Mouse (Mus musculus): ENCODE data around the gene Pth2. TPM values are rescaled to one million over a fixed set of nuclear protein-coding genes. Genes with fewer than 3 reads are reported as not detected.

Gene Pth2
- polyA plus RNA-seq, 1 experiment, result not detected

DNA sequence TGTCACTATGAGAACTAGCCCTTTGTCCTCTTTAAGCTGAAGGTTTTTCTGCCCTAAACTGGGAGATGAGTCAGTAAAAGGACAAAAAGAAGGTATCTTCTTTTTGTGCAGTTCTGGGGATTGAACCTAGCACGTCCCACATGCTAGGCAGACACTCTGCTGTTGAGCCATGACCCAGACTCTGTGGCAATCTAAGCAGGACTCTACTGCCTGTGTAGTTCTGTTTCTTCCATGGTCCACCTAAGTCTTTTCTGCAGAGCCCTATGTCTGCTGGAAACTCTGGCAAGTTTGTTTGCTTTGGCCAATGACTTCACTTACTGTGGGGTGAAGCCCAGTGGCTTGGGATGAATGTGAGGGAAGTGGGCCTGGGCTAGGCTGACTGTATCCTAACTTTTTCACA lies 42.4 kb upstream of the Pth2 start:
- H3K4me1 ChIP-seq (ENCODE audit: control insufficient read depth, insufficient read depth, low read length), result peaks cover 5% of the 10 kb centered on the region; the same call in 1 of the 2 replicates
- 64% methylated on average over 1 of the region's 1 CpGs for WGBS
- TF ChIP-seq CTCF (IDR thresholded peaks at IDR 0.05; ENCODE audit: control insufficient read depth, insufficient read depth, low read length), result no peak
- TF ChIP-seq POLR2A (IDR thresholded peaks at IDR 0.05; ENCODE audit: borderline replicate concordance, control insufficient read depth, low read depth, low read length), result no peak
- H3K4me3 ChIP-seq (replicated peaks; ENCODE audit: control insufficient read depth, low read depth, low read length), result no peak overlapping the region
- H3K27ac ChIP-seq (ENCODE audit: control insufficient read depth, insufficient read depth, low read depth, low read length, poor library complexity), result no peak overlapping the region

DNA sequence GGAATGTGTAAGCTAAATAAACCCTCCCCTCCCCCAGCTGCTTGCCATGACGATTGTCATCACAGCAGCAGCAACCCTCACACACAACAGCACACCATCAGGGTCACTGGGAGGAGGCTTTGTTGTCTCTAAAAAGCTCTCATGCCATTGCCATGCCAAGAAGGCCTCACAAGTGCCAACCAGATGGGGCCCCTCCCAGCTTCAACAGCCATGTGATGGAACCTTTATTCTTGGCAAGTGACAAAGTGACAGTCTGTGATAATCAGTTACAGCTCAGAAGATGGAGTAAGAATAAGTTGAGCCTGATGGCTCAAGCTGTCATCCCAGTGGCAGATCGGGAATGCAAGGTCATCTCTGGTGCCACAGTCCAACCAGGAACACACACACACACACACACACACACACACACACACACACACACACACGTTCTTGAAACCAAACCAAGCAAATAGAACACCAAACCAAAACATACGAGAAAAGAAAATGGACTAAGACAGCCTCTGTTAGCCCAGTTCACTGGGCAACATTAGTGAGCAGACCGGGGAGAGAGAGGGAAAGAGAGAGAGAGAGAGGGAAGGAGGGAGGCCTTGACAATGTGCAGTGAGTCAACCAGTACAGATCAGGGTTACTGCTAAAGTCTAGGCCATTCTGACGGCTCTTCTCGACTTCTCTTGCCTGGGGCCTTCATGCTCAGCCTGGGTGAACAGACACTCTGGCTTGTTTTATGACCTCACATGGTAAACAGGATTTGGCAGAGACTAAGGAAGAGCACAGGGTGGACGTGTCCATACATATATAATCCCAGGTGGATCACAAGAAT lies 40.7 kb upstream of the Pth2 start:
- Histone ChIP-seq H3K27ac (ENCODE audit: control insufficient read depth, insufficient read depth, low read depth, low read length, poor library complexity) (no peak overlapping the region), H3K4me1 (ENCODE audit: control insufficient read depth, insufficient read depth, low read length) (peaks cover 5% of the 10 kb centered on the region; the same call in 1 of the 2 replicates), H3K4me3 (replicated peaks; ENCODE audit: control insufficient read depth, low read depth, low read length) (no peak overlapping the region)
- TF ChIP-seq CTCF (IDR thresholded peaks at IDR 0.05; ENCODE audit: control insufficient read depth, insufficient read depth, low read length) (no peak), POLR2A (IDR thresholded peaks at IDR 0.05; ENCODE audit: borderline replicate concordance, control insufficient read depth, low read depth, low read length) (no peak)
- WGBS, result 70% methylated on average over 8 of the region's 8 CpGs

DNA sequence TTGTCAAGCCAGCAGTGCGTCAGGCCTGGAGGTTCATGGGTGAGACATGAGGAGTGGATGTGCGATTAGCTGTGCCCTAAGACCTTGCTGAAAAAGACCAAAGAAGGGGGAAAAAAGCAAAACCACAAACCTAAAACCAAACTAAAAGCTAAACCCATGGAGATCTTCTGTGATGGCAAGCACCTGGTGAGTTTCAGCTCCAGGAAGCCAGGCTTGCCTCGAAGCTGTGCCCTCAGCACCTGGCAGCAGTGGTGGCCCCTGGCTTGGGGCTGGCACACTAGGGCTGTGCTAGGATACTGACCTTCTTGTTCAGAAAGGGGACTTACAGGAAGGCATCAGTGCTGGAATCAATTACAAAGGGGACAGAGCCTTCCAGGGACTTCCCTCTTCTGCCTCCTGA lies 39.5 kb upstream of the Pth2 start:
- no peak for TF ChIP-seq CTCF (IDR thresholded peaks at IDR 0.05; ENCODE audit: control insufficient read depth, insufficient read depth, low read length)
- no peak for TF ChIP-seq POLR2A (IDR thresholded peaks at IDR 0.05; ENCODE audit: borderline replicate concordance, control insufficient read depth, low read depth, low read length)
- no peak overlapping the region for H3K27ac ChIP-seq (ENCODE audit: control insufficient read depth, insufficient read depth, low read depth, low read length, poor library complexity)
- no peak overlapping the region for H3K4me3 ChIP-seq (replicated peaks; ENCODE audit: control insufficient read depth, low read depth, low read length)
- WGBS, result 71% methylated on average over 3 of the region's 3 CpGs
- peaks cover 2% of the 10 kb centered on the region; the same call in 1 of the 2 replicates for H3K4me1 ChIP-seq (ENCODE audit: control insufficient read depth, insufficient read depth, low read length)

DNA sequence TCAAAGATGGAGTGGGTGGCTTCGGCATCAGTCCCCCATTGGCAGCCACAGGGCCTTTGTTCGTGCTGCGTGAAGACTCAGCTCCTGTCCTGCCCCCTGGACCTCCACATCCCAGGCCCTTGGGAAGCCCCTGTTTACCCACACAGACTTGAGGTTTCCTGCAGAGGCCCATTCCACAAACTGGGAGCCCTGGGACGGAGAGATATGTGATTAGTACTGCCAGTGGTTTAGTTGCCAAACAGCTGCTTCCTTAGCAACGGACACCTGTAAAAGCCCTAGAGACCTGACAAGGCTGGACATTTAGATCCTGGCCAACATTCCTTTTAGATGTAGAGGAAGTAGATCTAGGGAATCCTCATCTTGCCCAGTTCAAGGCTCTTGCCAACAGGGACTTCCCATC lies 38.9 kb upstream of the Pth2 start:
- Histone ChIP-seq H3K4me3 (replicated peaks; ENCODE audit: control insufficient read depth, low read depth, low read length) (no peak overlapping the region), H3K4me1 (ENCODE audit: control insufficient read depth, insufficient read depth, low read length) (peaks cover 2% of the 10 kb centered on the region; the same call in 1 of the 2 replicates), H3K27ac (ENCODE audit: control insufficient read depth, insufficient read depth, low read depth, low read length, poor library complexity) (no peak overlapping the region)
- TF ChIP-seq POLR2A (IDR thresholded peaks at IDR 0.05; ENCODE audit: borderline replicate concordance, control insufficient read depth, low read depth, low read length), result no peak
- TF ChIP-seq CTCF (IDR thresholded peaks at IDR 0.05; ENCODE audit: control insufficient read depth, insufficient read depth, low read length), result no peak
- WGBS, result 78% methylated on average over 5 of the region's 5 CpGs

DNA sequence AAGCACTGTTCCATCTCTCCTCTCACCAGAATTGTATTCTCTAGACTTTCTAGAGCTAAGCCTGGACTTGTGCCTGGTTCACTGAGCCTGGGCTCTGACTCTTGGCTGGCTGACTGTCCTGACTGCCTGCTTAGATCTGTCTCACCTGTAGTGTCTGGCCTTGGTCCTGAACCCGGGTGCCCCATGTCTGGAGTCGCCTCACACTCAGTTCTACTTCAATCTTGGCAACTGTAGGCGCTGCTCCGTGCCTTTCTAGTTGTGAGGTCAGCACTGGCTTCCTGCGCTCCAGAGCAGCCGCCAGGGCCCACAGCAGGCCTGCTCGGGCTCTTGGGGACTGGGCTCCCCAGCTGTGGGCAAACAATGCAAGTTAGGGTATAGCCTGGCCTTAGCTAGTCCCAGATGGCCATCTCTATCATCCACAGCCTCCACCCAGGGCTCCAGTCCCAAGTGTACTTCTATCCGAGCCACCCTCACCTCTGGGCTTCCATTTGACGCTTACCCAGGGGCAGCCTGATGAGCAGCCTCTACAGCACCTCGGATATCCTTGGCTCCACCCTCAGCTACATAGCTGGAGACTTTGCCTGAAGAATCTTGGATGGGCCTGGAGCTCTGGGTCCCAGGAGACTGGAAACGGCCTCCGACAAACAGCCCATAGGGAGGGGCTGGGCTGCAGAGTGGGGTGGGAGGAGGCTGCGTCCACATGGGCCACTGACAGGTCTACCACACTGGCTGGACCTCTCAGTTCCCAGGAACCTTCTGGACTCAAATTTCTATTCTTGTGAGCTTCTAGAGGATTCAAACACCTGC lies 36.2 kb upstream of the Pth2 start:
- Histone ChIP-seq H3K4me3 (replicated peaks; ENCODE audit: control insufficient read depth, low read depth, low read length) (no peak overlapping the region), H3K27ac (ENCODE audit: control insufficient read depth, insufficient read depth, low read depth, low read length, poor library complexity) (no peak overlapping the region), H3K4me1 (ENCODE audit: control insufficient read depth, insufficient read depth, low read length) (no peaks in the 10 kb centered on the region)
- TF ChIP-seq POLR2A (IDR thresholded peaks at IDR 0.05; ENCODE audit: borderline replicate concordance, control insufficient read depth, low read depth, low read length) (no peak), CTCF (IDR thresholded peaks at IDR 0.05; ENCODE audit: control insufficient read depth, insufficient read depth, low read length) (no peak)
- WGBS, result 92% methylated on average over 13 of the region's 13 CpGs

DNA sequence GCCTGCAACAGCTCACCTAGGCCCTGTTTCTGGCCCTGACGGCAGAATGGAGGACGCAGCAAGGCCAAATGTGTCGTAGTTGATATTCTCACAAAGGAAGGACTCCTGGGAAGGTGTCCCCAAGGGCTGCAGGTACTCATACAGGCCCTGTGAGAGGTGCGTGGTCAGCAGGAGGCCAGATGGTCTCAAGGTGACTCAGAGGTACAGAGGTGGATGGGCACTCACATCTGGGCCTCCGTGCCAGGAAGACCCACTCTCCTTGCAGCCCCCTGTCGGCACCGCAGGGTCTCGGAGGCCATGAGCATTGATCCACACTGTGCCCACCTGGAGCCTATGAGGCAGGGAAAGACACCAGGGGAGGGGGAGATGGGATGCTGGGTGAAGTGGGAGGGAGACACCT lies 35.3 kb upstream of the Pth2 start:
- Histone ChIP-seq H3K4me3 (replicated peaks; ENCODE audit: control insufficient read depth, low read depth, low read length) (no peak overlapping the region), H3K4me1 (ENCODE audit: control insufficient read depth, insufficient read depth, low read length) (no peaks in the 10 kb centered on the region), H3K27ac (ENCODE audit: control insufficient read depth, insufficient read depth, low read depth, low read length, poor library complexity) (no peak overlapping the region; the same call in 1 of the 2 replicates)
- WGBS, result 88% methylated on average over 8 of the region's 8 CpGs
- TF ChIP-seq CTCF (IDR thresholded peaks at IDR 0.05; ENCODE audit: control insufficient read depth, insufficient read depth, low read length) (no peak), POLR2A (IDR thresholded peaks at IDR 0.05; ENCODE audit: borderline replicate concordance, control insufficient read depth, low read depth, low read length) (no peak)

DNA sequence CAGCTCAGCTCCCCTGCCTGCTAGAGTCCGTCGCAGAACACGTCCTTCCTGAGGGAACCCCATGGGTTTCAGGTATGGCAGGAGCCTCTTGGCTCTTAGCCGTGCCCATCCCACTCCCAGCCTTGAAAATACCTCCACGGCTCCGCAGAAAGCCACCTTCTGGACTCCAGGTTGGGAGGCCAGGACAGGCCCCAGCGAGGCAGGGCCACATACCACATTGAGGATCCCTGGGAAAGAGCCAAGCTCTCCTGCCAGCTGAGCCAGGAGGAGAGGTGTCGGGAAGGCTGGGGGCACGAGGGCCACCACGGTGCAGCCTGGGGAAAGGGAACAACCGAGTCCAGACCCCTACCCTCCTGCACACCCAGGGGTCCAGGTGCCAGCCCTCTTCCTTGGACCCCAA lies 33.5 kb upstream of the Pth2 start:
- H3K27ac ChIP-seq (ENCODE audit: control insufficient read depth, insufficient read depth, low read depth, low read length, poor library complexity), result no peak overlapping the region
- TF ChIP-seq POLR2A (IDR thresholded peaks at IDR 0.05; ENCODE audit: borderline replicate concordance, control insufficient read depth, low read depth, low read length), result no peak
- no peak for TF ChIP-seq CTCF (IDR thresholded peaks at IDR 0.05; ENCODE audit: control insufficient read depth, insufficient read depth, low read length)
- WGBS, result 90% methylated on average over 11 of the region's 11 CpGs

DNA sequence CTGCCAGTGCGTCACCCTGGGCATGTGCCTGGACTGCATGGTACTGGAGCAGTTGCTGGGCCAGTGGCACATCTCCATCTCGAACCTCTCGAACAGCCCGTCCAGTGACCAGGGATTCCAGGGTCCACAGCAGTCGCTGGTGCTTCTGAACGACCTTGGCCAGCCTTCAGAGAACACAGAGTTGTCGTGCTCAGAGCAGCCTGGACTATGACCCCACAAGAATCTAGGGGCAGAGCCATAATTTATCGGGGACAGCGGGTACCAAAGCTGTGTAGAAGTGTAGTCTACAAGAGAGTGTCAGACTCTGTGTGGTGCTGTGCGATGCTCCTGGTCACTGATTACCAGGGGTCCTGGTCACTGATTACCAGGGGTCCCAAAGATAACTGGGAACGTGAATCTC lies 32.9 kb upstream of the Pth2 start:
- TF ChIP-seq CTCF (IDR thresholded peaks at IDR 0.05; ENCODE audit: control insufficient read depth, insufficient read depth, low read length), result no peak
- TF ChIP-seq POLR2A (IDR thresholded peaks at IDR 0.05; ENCODE audit: borderline replicate concordance, control insufficient read depth, low read depth, low read length), result no peak
- no peaks in the 10 kb centered on the region; the same call in 1 of the 2 replicates for H3K4me1 ChIP-seq (ENCODE audit: control insufficient read depth, insufficient read depth, low read length)
- H3K4me3 ChIP-seq (replicated peaks; ENCODE audit: control insufficient read depth, low read depth, low read length), result no peak overlapping the region
- H3K27ac ChIP-seq (ENCODE audit: control insufficient read depth, insufficient read depth, low read depth, low read length, poor library complexity), result no peak overlapping the region
- 89% methylated on average over 11 of the region's 11 CpGs for WGBS

More for the DNA sequence above, 33.5 kb upstream of the Pth2 start:
- no peaks in the 10 kb centered on the region; the same call in 1 of the 2 replicates for H3K4me1 ChIP-seq (ENCODE audit: control insufficient read depth, insufficient read depth, low read length)
- H3K4me3 ChIP-seq (replicated peaks; ENCODE audit: control insufficient read depth, low read depth, low read length), result no peak overlapping the region

Measured in bone marrow, adult 2 months (tissue).